Mouse (Mus musculus) adrenal gland, postnatal 14 days (tissue): Measurements from ENCODE around the gene Prkca. TPM values are rescaled to one million over a fixed set of nuclear protein-coding genes. Genes with fewer than 3 reads are reported as not detected.

Experiments
- DNase-seq: peaks from one replicate; pipeline ENCODE4 v3.0.0; 2021; ENCODE audit warnings: mixed read lengths
- total RNA-seq: library from RNA; stranded (reverse); gene quantifications from 2 replicates; pipeline ENCODE4 v1.2.3, GENCODE M21; 2021

Prkca gene
- total RNA-seq, 1 experiment from 2014 or later = 9.3 TPM

- no peak for DNase-seq
Observed at GRCm38 (mm10) chr11:108340293-108340692, 3.4 kb downstream of the Prkca start.

GRCm38 (mm10) chr11:108336445-108336844, 7.3 kb downstream of the Prkca start:
- peak; percentile 13 for DNase-seq

GRCm38 (mm10) chr11:108335536-108335935, 8.2 kb downstream of the Prkca start:
- DNase-seq = no peak

- DNase-seq = no peak
Observed at GRCm38 (mm10) chr11:108334658-108335057, 9.1 kb downstream of the Prkca start.

- DNase-seq = no peak
Observed at GRCm38 (mm10) chr11:108333583-108334379, 9.9 kb downstream of the Prkca start.

- DNase-seq = no peak
Observed at GRCm38 (mm10) chr11:108333006-108333405, 10.7 kb downstream of the Prkca start.

GRCm38 (mm10) chr11:108330818-108331217, 12.9 kb downstream of the Prkca start:
- DNase-seq = no peak

- DNase-seq = no peak
Observed at GRCm38 (mm10) chr11:108325943-108326342, 17.8 kb downstream of the Prkca start.

- no peak for DNase-seq
Observed at GRCm38 (mm10) chr11:108322156-108322555, 21.6 kb downstream of the Prkca start.

GRCm38 (mm10) chr11:108320561-108320960, 23.2 kb downstream of the Prkca start:
- no peak for DNase-seq

GRCm38 (mm10) chr11:108319162-108319561, 24.6 kb downstream of the Prkca start:
- DNase-seq = no peak

GRCm38 (mm10) chr11:108317878-108318277, 25.9 kb downstream of the Prkca start:
- DNase-seq = no peak

GRCm38 (mm10) chr11:108315736-108316135, 28.0 kb downstream of the Prkca start:
- DNase-seq = no peak

GRCm38 (mm10) chr11:108312516-108312915, 31.2 kb downstream of the Prkca start:
- no peak for DNase-seq

- no peak for DNase-seq
Observed at GRCm38 (mm10) chr11:108311912-108312311, 31.8 kb downstream of the Prkca start.

- DNase-seq = no peak
Observed at GRCm38 (mm10) chr11:108309791-108310190, 33.9 kb downstream of the Prkca start.

- DNase-seq = no peak
Observed at GRCm38 (mm10) chr11:108308253-108308652, 35.5 kb downstream of the Prkca start.

- DNase-seq = no peak
Observed at GRCm38 (mm10) chr11:108307258-108307657, 36.5 kb downstream of the Prkca start.

GRCm38 (mm10) chr11:108303787-108304186, 39.9 kb downstream of the Prkca start:
- DNase-seq = no peak

- no peak for DNase-seq
Observed at GRCm38 (mm10) chr11:108301796-108302490, 41.8 kb downstream of the Prkca start.

GRCm38 (mm10) chr11:108301036-108301435, 42.7 kb downstream of the Prkca start:
- no peak for DNase-seq

- no peak for DNase-seq
Observed at GRCm38 (mm10) chr11:108300443-108300842, 43.3 kb downstream of the Prkca start.

- DNase-seq = no peak
Observed at GRCm38 (mm10) chr11:108299913-108300312, 43.8 kb downstream of the Prkca start.

- no peak for DNase-seq
Observed at GRCm38 (mm10) chr11:108297956-108298355, 45.8 kb downstream of the Prkca start.
